Mouse (Mus musculus): ENCODE data around the gene Dnajc11.

Dnajc11 gene

DNA sequence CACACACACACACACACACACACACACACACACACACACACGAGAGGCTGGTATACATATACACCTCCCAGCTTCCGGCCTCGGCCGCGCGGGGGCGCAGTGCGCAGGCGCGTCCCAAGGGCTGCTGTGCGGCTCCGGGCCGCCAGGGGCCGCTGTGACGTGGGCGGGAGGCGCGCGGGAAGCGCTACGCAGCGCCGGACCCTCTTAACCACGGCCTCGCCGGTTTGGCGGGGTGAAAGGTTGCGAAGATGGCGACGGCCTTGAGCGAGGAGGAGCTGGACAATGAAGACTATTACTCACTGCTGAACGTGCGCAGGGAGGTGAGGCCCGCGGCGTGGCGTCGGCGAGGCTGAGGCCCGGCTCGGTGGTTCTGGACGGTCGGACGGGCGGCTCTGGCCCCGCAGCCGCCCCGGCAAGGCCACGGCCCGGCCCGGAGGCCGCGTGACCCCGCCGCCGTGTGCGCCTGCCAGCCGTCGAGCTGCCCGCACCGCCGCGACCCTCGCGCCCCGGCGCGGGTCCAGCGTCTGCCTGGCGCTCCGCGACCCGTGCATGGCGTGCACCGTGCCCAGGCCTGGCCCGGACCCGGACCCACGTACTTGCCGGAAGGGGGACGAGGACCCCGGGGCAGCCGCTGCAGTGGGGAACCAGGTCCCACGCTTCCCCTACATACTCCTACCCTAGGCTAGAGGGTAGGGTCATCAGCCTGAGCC lies at the start of gene Dnajc11:
Gene Dnajc11 (plus strand): TSS at position 187 of the 710 bp plus-strand sequence.
- WGBS, result under 1% methylated on average over 83 of the region's 83 CpGs

DNA sequence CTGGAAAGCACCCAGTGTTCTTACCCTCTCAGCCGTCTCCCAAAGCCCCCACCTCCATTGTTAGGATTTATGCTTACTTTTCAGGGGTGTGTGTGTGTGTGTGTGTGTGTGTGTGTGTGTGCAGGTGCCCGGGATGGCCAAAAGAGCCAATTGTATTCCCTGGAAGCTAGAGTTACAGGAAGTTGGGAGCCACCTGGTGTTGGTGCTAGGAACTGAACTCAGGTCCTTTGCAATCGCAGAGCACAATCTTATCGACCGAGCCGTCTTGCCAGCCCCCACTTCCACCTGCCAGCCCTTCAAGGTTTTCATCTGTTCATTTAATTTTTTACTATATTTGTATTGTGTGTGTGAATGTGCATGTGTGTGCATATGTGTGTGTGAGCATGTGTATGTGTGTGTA lies 40.2 kb upstream of the Dnajc11 start:
- WGBS, result 67% methylated on average over 6 of the region's 6 CpGs

DNA sequence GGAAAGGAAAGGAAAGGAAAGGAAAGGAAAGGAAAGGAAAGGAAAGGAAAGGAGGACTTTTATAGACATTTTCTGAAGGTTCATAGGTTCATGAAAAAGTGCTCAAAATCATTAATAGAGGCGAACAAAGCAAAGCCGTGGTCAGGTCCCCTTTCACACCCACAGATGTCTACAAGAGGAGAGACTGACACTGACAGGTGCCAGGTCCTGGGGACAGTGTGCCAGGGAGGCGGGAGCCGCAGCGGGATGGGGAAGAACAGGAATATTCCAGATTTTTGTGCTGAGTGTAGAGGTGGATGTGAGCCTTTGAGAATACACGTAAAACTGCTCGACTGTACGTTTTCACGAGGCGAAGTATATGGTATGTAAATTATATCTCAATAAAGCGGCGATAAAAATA lies 38.6 kb upstream of the Dnajc11 start:
- 85% methylated on average over 12 of the region's 12 CpGs for WGBS

DNA sequence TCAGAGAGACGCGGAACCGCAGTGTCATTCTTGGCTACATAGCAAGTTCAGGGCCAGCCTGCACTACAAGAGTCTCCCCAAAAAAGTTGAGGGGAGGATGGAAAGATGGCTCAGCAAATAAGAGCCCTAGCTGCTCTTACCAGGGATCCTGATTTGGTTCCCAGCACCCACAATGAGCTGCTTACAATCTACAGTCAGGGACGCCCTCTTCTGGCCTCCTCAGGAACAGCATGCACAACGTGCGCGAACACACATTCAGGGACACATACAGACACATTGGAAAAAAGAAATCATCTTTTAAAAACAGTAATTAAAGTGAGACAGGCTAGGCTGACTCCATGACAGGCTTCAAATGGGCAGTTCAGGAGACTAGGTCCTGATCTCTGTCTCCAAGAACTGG lies 37.9 kb upstream of the Dnajc11 start:
- 90% methylated on average over 7 of the region's 7 CpGs for WGBS

DNA sequence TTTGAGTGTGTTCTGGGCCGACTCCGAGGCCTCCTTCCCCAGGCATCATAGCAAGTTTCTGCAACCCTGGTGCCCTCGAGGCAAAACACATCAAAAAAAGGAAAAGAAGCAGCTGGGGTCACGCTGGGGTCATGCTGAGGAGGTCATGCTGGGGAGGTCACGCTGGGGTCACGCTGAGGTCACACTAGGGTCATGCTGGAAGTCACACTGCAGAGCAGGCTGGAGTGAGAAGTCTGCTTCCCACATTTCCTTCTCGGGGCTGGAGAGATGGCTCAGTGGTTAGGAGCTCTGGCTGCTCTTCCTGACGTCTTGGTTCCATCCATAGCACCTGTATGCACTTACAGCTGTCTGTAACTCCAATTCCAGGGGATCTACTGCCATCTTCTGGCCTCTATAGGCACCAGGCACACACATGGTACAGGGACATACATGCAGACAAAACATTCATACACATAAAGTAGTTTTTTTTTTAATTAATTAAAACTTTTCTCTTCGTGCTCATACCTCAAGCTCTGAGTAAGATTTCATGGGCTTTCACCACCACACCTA lies 36.3 kb upstream of the Dnajc11 start:
- WGBS, result 72% methylated on average over 9 of the region's 9 CpGs

DNA sequence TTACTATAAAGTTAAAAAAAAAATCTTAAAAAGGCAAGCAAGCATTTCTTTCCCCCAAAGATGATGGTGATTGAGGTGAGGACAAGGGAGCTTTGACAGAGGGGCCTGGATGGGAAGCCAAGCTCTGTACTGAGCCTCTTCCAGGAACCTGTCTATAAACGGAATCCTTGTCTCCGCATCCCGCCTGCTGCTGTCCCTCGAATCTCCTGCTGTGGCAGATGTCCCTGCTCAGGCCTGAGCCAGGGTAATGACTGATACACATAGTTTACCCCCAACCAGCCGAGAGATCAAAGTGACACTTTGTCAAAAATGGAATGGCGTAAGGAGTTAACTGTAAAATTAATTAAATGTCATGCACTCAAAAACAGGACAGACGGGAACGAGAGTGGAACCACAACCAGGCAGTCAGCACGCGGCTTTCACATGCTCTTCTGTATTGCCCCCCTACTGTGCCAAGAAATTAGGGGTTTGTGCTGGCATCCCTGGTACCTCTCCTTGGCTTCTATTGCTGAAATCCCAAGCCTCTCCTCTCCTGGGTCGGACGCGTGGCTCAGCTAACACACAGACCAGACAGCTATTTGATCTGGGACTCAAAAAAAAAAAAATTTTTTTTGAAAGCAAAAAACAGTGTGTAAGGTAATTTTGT lies 34.8 kb upstream of the Dnajc11 start:
- WGBS, result 46% methylated on average over 13 of the region's 13 CpGs

DNA sequence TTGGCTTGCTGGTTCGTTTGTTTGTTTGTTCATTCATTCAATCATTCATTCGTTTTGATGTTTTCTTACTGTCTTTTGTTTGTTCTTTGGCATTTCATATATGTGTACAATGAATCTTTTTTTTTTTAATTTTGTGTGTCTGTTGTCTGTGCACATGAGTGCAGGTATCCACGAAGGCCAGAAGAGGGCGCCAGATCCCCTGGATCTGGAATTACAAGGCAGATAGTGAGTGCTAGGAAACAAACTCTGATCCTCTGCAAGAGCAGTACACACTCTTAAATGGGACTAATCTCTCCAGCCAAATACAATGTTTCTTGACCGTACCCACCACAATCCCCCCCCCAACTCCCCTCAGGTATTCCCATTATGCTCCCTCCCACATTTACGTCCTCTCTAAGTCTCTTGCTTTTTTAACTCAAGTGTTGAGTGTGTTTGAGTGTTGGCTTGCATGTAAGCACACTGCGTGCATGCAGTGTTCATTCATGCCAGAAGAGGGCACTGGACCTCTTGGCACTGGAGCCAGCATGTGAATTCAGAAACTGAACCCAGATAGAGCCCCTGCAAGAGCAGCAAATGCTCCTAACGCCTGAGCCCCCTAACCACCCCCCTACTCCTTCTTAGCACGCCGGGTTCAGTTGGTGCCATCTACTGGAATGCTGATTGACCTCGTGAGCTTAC lies 33.6 kb upstream of the Dnajc11 start:
- WGBS, result 73% methylated on average over 11 of the region's 11 CpGs

DNA sequence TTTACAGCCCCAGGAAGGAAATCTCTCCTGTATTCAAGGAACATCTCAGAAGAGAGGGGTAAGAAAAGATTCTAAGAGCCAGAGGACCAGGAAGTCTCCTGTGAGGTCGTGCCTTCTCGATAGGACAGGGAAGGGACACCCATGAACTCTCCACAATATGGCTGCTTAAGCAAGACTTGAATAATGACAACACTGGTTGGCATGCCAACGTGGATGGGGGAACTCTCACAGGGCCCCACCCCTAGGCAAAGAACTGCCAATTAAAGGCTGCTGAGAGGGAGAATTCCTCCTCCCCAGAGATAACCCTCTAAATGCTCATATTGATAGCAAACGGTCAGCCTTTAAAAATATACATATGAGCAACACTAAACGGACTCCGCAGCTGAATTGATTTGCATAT lies 32.8 kb upstream of the Dnajc11 start:
- WGBS, result 65% methylated on average over 6 of the region's 6 CpGs

DNA sequence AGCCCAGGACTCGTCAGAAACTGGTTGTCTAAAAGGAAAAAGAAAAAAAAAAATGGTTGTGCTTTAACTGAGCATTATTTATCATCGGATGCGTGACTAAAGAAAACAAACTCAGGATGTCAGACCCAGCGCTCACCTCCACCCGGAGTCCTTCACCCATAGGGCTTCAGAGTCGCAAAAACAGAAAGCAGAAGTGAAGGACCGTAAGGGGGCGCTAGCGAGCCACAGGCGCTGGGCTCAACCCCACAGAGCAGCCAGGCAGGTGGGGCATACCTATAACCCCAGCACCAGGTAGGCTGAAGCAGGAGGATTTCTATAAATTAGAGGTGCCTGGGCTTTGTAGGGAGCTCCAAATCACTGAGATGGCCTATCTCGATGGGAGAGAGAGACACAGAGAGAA lies 32.1 kb upstream of the Dnajc11 start:
- WGBS, result 64% methylated on average over 11 of the region's 11 CpGs

DNA sequence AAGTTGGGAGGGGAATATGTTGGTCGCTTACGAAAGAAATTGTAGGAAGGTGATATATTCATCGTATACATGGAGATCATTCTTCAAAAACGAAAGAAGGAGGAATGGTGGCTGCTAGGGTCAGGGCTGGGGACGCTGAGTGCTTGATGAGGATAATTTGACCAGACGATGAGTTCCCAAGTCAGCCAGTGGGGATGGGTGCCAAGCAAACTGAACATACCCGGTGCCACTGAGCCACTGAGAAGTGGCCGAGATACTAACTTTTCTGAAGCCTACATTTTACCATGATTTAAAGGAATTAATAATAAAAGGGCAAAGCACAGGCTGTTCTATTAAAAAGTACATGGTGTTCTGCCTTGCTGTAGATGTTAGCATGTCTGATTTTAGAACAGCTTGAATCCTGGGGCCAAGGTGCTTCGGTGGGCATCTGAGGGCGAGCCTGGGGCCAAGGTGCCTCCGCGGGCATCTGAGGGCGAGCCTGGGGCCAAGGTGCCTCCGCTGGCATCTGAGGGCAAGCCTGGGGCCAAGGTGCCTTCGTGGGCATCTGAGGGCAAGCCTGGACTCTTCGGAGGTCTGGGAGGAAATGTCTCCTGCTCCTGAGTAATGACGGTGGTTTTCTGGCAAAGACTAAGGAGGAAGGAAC lies 31.3 kb upstream of the Dnajc11 start:
- 77% methylated on average over 17 of the region's 17 CpGs for WGBS

DNA sequence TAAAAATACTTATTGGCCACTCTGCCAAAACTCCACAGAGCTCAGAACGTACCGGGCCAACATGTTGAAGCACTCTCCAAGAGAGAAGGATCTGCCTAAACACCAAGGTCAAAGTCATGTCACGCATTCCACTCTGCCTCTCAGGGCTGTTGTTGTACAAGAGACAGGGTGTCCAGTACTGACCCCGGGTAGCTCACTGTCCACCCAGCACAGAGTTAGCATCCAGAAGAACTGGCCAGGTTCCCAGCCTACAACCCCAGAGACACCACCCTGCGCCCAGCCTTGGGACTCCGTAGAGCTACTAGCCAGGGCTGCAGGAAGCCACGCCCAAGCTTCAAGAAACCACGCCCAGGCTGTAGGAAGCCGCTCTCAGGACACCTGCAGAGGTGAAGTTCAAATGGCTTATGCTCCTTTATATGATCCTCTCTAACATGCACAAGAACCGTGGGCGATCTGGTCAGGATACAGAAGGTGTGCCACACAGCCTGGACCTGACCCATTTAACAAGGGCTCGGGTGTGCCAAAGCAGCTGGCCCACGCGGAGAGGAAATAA lies 30.7 kb upstream of the Dnajc11 start:
- 50% methylated on average over 14 of the region's 14 CpGs for WGBS

DNA sequence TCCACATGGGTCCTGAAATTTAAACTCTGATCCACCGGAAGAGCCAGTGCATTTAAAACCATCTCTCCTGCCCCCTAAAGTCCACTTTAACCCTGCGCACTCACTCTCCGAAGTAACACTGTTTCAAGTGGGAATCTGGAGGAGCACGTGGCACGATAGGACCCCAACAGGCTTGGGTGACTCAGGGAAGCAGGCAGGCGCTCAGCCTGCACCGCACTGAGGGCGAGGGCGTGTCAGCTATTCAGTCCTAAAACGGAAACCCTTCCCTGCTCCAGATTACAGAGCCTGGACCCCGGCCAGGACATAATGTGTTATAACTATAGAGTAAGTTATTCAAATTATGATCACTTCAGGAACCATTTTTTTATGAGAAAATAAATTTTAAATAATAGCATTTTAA lies 29.4 kb upstream of the Dnajc11 start:
- 54% methylated on average over 11 of the region's 11 CpGs for WGBS

DNA sequence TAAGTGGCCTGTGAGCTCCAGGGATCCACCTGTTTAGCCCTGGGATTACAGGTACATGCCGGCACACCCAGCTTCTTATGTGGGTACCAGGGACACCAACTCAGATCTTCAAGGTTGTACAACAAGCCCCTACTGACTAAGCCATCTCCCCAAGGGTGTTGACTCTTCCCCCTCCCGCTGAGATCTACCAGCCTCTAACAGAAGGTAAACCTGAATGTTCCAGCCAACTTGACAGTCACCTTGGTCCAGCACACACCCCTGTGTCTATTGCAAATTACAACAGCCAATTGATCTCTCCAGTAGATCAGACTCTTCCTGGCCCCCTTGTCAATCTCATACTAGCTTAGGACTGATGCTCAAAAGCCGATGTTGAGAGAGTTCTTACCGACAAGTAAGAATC lies 27.9 kb upstream of the Dnajc11 start:
- 85% methylated on average over 4 of the region's 4 CpGs for WGBS

DNA sequence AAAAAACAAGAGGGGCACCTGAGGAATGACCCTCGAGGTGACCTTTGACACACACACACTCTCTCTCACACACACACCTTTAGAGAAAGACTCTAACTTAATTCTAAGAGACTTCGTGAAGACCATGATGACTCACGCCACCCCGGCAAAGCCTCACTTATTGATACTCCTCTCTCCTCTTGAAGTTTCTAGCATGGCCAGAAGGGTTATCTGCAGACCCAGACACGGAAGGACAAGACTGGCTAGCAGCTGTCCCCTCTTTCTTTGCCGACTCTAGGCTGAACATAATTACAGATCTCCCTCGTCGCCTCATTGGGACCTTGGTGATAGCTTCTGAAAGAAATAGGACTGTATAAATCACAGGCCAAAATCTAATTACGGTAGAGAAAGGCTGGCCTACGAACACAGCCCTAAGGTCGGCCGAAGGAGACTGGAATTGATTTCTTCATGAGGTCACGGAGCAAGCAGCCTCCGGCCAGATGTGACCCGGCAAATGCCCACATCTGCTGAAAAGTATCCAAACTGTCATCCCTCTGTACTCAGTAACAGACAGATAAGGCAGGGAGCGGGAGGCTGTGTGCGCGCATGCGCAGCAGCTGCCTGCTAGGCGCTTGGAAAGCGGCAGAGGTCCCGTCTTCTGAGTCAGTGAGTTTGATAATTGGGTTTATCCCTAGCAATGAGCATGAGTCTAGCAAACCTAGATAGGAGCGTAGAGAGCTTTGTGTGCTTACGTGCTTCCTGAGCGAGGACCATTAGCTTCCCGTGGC lies 25.7 kb upstream of the Dnajc11 start:
- WGBS, result 86% methylated on average over 26 of the region's 26 CpGs

DNA sequence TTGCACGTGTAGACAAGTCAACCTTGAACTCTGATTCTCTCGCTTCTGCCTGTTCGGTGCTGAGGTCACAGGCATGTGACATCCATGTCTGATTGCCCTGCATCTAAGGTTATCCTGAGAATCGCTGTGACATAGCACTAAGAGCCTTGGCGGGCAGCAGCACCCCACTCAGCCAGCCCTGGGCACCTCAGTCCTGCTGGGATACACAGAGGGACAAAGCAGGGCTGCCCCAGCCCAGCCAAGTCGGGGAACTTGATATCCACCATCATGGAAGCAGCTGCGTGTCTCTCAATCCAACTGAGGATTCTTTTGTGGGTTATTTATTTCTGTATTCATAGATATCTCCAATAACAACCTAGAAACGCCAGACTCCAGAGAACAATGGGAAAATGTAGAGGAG lies 24.7 kb upstream of the Dnajc11 start:
- 82% methylated on average over 8 of the region's 8 CpGs for WGBS

DNA sequence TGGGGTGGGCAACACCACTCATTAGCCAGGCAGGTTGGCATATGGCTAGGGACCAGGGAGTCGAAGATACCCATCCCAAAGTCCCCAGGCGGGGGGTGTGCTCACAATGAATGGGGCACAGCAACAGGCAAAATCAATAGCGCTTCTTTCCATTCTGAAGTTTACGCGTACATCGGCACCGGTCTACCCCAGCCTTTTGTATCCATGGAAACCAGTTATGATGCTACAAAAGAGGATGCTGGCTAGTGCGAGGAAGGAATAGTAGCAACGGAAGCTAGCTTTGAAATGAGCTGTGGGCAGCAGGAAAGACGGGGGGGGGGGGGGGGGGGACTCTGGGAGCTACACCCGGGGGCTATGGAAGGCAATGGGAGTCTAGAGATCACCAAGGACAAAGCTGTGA lies 17.2 kb upstream of the Dnajc11 start:
- 47% methylated on average over 11 of the region's 11 CpGs for WGBS

DNA sequence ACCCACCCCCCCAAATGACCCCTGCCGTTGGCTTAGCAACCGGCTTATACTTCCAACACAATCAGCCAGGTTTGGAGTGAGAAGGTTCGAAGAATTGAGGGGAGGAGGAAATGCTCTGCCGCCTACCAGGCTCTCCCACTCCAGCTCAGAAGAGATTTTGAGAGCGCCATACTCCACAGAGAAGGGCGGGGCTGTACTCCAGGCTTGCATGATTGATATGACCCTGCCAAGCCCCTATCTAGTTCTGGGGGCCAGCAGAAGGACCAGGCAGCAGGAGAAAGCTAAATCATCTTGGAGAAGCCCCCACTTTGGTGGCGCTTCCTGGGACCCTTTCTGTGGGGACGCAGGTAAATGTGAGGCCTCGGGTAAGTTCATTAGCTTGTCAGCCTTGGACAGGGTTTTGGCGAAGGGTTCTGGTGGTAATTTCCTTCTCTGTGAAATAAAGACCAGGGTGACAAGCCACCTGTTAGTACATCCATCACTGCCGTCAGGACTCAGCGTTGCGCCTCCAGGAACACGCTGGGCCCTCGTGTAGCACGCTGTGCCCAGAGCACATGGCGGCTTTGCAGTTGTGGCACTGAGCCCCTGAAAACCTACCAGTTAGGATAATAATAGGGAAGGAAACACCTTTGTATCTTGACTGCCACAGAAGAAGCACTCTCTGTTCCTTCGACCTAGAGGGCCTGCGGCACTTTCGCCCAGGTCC lies 14.2 kb upstream of the Dnajc11 start:
- 83% methylated on average over 20 of the region's 20 CpGs for WGBS

DNA sequence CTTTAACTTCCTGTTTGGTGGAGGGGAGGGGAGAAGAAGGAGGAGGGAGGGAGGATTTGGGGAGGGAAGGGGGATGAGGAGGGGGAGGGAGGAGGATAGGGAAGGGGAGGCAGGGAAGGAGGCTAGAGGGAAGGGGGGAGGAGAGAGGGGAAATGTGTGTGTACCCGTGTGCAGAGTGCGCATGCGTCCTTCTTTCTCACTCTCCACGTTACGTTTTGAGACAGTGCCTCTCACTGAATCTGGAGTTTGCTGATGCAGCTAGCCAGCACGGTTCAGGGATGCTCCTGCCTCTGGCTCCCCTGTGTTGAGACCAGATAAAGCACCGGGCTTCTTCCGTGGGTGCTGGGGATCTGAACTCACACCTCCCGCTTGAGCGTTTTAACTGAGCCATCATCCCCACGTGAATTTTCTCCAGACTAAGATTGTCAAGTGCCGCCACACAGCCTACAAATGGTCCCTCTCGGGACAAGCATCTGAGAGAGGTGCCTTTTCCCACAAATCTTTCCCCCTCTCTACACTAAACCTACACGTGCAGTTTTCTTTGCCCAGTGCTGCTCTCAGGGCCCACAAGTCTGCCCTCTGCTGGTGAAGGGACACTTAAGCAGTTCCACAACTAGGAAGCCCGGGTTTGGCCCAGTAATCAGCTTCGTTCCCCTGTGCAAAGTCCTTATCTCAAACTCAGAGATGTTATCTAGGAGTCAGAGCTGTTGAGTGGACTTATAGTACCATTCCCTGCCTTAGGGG lies 13.4 kb upstream of the Dnajc11 start:
- 20% methylated on average over 16 of the region's 16 CpGs for WGBS

DNA sequence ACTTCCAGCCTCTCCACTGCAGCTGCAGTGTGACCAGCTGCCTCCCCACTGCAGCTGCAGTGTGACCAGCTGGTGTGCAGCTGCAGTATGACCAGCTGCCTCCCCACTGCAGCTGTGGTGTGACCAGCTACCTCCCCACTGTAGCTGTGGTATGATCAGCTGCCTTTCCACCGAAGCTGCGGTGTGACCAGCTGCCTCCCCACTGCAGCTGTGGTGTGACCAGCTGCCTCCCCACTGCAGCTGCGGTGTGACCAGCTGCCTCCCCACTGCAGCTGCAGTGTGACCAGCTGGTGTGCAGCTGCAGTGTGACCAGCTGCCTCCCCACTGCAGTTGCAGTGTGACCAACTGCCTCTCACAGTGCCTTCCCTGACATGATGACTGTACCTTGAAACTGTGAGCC lies 11.4 kb upstream of the Dnajc11 start:
- 94% methylated on average over 3 of the region's 3 CpGs for WGBS
